Mouse (Mus musculus): ENCODE measurements around the gene Cfap99. TPM values are rescaled to one million over a fixed set of nuclear protein-coding genes. Genes with fewer than 3 reads are reported as not detected.

The Cfap99 gene
- polyA plus RNA-seq, 1 experiment from 2014 or later, result not detected

DNA sequence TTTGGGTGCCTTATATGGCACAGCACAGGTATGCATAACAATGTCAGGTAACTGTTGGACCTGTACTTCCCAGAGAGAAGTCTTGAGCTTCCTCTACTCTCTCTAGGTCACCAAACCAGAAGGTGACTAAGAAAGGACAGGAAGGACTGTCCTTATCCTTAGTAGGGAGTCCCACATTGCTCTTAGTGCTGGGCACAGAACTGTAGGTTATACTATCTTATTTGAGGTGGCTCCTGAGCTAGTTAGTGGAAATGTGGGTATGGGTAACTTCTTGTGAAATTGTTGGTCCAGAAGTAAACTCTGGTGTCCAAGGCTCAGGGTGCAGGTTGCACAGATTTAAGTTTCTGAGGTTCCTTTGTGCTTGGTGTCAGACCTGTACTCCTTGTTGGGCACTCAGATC lies 83.7 kb downstream of the Cfap99 start:
- H3K4me2 ChIP-seq (replicated peaks), result peak overlapping the region; percentile 36
- 0 out of 2 replicates have a peak overlapping the region, but pooled peaks have one; percentile 4 for H3K4me3 ChIP-seq (replicated peaks)
- no peak overlapping the region for H3K9ac ChIP-seq (replicated peaks)
- H3K4me1 ChIP-seq (replicated peaks), result peaks cover 40% of the 10 kb centered on the region
- no peak overlapping the region for H3K27ac ChIP-seq
- no peaks in the 10 kb centered on the region for H3K36me3 ChIP-seq
- ATAC-seq, result no peak
- H3K27me3 ChIP-seq, result no peaks in the 10 kb centered on the region
- no peaks in the 10 kb centered on the region for H3K9me3 ChIP-seq

DNA sequence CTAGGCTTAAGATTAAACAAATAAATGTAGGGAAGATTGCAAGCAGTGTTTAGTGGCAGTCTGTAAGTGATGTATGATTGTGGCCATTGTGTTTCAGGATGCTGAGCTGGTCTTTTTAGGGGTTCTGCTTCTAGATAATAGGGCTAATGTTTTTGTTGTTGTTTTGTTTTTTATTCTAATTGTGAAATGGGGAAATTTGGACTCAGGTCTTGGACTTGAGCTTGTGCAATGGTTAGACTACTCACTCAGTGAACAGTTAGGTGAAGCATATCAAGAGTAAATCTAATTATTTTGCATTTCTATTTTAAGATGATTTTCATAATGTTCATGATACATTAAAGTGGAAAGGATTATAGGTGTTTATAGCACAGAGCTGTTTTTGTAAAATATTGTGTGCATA lies 84.1 kb downstream of the Cfap99 start:
- Histone ChIP-seq H3K27me3 (no peaks in the 10 kb centered on the region), H3K36me3 (no peaks in the 10 kb centered on the region), H3K4me3 (replicated peaks) (no peak overlapping the region), H3K27ac (no peak overlapping the region), H3K9me3 (no peaks in the 10 kb centered on the region), H3K9ac (replicated peaks) (no peak overlapping the region), H3K4me1 (replicated peaks) (peaks cover 40% of the 10 kb centered on the region), H3K4me2 (replicated peaks) (peak overlapping the region; percentile 36; the same call in 1 of the 2 replicates)
- ATAC-seq, result no peak

Other genes starting within 250 kb of the Cfap99 start
- gene Poln, start 119.2 kb upstream of the Cfap99 start, polyA plus RNA-seq (2015; fragmentation: Nextera tagmentation; extraction: Ambion mirVana), result 0.66 and 0.89 TPM in 2 replicates
- 21.9 and 24.5 TPM in 2 replicates for gene Haus3, start 119.1 kb upstream of the Cfap99 start, polyA plus RNA-seq (2015; fragmentation: Nextera tagmentation; extraction: Ambion mirVana)
- 32.8 and 34.9 TPM in 2 replicates for gene Mxd4, start 100.9 kb upstream of the Cfap99 start, polyA plus RNA-seq (2015; fragmentation: Nextera tagmentation; extraction: Ambion mirVana)
- gene Zfyve28, start 151 bp upstream of the Cfap99 start, polyA plus RNA-seq (2015; fragmentation: Nextera tagmentation; extraction: Ambion mirVana), result 3.7 and 3.8 TPM in 2 replicates
- gene Rnf4, start 47.7 kb downstream of the Cfap99 start, polyA plus RNA-seq (2015; fragmentation: Nextera tagmentation; extraction: Ambion mirVana), result 136 and 141 TPM in 2 replicates
- gene Fam193a, start 81.3 kb downstream of the Cfap99 start, polyA plus RNA-seq (2015; fragmentation: Nextera tagmentation; extraction: Ambion mirVana), result 19.8 and 20.6 TPM in 2 replicates
- gene Tnip2, start 225.4 kb downstream of the Cfap99 start, polyA plus RNA-seq (2015; fragmentation: Nextera tagmentation; extraction: Ambion mirVana), result 6.9 and 7.3 TPM in 2 replicates
- gene Sh3bp2, start 237.2 kb downstream of the Cfap99 start, polyA plus RNA-seq (2015; fragmentation: Nextera tagmentation; extraction: Ambion mirVana), result 18.3 and 30.8 TPM in 2 replicates

Data from midbrain, embryonic 13.5 days (tissue).